Mouse (Mus musculus) cerebellum, postnatal 25 days (tissue): Measurements from ENCODE around the gene Asb8.

Source experiments
- DNase-seq, 2 experiments: peaks; one replicate each; pipeline ENCODE4 v3.0.0; 2021; ENCODE audit warnings: mixed read lengths in 2 of 2

Gene Asb8

DNA sequence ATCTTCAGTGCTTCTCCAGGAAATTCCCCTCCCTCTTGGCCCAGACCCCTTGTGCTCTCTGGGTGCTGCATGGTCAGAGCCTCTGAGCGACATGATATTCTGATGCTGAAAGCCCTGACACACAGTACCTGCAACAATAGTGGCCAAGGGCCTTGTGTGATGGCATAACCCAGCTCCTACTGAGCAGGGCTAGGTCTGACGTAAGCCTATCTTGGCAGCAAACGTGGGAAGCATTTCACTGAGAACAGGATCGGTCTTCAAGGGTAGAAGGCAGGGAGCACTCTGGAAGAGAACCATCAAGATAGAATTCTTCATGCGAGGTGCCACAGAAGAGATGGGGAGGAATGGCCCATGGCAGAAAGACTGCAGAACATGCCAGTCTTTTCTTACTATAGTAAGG is at the start of gene Asb8:
Asb8 (minus strand) TSS at position 101 of the 400 bp plus-strand sequence.
- DNase-seq: no peak

DNA sequence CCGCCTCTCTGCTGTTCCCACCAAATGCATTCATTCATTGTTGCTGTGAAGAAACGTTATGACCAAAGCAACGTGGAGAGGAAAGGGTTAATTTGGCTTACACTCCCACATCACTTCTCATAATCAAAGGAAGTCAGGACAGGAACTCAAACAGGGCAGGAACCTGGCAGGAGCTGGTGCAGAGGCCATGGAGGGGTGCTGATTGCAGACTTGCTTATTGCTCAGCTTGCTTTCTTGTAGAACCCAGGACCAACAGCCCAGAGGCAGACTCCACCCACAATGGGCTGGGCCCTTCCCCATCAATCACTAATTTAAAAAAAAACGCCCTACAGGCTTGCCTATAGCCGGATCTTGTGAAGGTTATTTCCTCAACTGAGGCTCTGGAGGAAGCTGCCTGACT is 48.7 kb upstream of the Asb8 start:
- no peak for DNase-seq

GRCm38 (mm10) chr15:98213336-98213870 is 48.0 kb upstream of the Asb8 start:
- DNase-seq: no peak

- no peak for DNase-seq
Measured at GRCm38 (mm10) chr15:98209676-98210075, 44.3 kb upstream of the Asb8 start.

- no peak for DNase-seq
Measured at GRCm38 (mm10) chr15:98195442-98195841, 30.0 kb upstream of the Asb8 start, which contains the start of gene Olfr288. Gene Olfr288, minus strand, starts transcription at chr15:98195542.

DNA sequence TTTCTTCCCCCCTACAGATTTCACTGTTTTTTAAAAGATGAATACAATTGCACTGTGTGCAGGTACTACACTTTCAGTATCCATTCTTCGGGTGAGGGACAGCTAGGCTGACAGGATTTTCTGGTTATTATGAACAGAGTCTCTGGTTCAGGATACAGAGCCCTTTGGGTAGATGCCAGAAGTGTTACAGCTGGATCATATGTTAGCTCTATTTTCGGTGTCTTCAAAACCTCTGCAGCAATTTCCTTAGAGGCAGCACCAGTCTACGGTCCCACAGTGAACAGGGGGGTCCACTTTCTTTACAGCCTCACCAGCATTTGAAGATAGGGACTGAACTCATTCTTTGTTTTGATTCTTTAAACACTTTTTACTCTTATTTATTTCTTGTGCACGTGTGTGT is 19.0 kb upstream of the Asb8 start:
- no peak for DNase-seq

- DNase-seq: peak; percentile 15 to 30
Measured at GRCm38 (mm10) chr15:98181856-98182570, 16.6 kb upstream of the Asb8 start.

DNA sequence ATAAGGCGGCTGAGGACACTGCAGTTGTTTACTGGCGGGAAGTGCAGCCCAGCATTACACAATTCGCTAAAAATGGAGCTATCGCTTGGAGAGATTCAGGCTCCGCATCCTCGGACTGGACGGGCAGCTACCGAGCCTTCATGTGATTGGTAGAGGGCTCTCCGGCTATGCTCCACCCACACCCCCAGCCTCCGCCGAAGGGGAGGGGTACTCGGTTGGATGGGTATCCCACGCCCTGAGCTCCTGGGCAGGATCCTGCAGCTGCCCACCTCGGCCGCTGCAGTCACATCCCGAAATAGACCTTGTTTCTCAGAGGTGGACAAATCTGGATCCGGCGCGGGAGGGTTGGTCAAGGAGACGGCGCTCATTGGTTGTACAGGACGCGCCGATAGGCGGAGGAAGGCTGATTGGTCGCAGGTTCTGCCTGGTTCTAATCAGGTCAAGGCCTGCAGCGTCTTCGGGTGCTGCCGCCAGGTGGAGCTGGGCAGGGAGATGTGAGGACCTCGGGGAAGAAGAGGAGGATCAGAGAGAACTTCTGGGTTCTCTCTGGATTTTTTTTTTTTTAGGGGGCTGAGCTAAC is 15.8 kb upstream of the Asb8 start:
- DNase-seq: peak; percentile 97

DNA sequence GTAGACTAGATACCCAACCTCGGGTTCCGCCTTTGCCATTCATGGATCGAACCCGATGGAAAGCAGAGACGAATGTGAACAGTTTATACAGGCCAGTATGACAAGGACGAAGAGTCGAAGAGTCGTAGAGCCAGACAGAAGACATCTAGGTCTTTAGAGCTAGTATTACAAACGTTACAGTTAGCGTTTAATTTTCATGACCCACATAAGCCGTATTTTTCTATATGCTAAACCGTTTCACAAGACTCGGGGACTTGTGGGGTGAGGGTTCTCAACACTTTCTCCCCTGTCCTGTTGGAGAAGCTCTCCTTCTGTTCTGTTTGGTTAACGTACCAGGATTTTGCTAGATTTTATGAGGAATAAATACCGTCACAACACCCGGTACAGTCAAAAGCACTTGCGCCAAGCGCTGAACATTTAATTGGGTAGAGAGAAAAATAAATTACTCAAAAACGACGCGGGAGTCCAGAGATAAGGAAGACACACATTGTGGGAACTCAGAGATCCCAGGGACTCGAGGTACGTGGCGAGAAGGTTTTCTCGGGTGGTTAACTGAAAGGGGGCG is 15.2 kb upstream of the Asb8 start:
- DNase-seq: peak; percentile 20 to 35

- no peak for DNase-seq
Measured at GRCm38 (mm10) chr15:98177320-98177719, 11.9 kb upstream of the Asb8 start.

- peak; percentile 16 to 51 for DNase-seq
Measured at GRCm38 (mm10) chr15:98173821-98174220, 8.4 kb upstream of the Asb8 start.

- no peak for DNase-seq
Measured at GRCm38 (mm10) chr15:98172113-98172512, 6.7 kb upstream of the Asb8 start.

- no peak for DNase-seq
Measured at GRCm38 (mm10) chr15:98170917-98171316, 5.5 kb upstream of the Asb8 start.

DNA sequence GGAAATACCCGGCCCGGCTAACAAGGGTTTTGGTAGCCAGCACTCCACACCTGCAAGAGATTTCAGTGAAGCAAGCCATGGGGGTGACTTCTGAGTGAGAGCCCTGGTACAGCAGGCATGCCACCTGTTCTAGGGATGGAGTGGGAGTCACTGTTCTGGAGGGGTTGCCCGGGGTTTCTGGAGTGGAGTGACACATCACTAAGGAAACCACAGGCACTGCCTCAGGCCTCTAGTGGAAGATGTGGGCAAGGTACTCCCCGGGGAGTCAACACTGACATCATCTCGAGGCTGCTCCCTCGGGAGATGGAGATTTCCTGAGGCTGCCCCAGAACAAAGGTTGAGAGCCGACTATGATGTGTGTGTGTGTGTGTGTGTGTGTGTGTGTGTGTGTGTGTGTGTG is 4.9 kb upstream of the Asb8 start:
- no peak for DNase-seq

GRCm38 (mm10) chr15:98168622-98169004 is 3.2 kb upstream of the Asb8 start:
- DNase-seq: no peak

- peak; percentile 87 to 92 for DNase-seq
Measured at GRCm38 (mm10) chr15:98167645-98168621, 2.5 kb upstream of the Asb8 start.

- DNase-seq: no peak
Measured at GRCm38 (mm10) chr15:98166963-98167644, 1.7 kb upstream of the Asb8 start, which contains the start of gene Ccdc184. Gene Ccdc184, plus strand, starts transcription at chr15:98167158.

DNA sequence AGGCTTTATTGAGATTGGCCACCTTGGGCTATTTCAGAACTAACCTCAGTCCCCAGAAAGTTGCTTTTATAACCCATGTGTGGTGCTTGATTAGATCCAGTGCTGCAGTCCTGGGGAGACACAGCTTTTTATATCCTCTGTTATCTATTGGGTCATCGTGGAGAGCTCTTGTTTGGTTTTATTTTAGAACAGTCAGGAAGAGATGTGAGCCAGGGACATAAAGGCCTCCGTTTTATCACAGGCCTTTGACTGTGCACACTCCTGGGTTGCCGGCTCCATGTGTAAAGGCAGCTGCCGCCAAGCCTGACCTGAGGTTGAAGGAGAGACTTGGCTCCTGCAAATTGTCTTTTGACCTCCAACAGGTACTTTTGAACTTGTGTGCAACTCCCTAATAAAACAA is 2.9 kb downstream of the Asb8 start:
- DNase-seq: no peak

GRCm38 (mm10) chr15:98161026-98161805 is 4.2 kb downstream of the Asb8 start:
- DNase-seq: no peak

GRCm38 (mm10) chr15:98157253-98157652 is 8.2 kb downstream of the Asb8 start:
- no peak for DNase-seq

DNA sequence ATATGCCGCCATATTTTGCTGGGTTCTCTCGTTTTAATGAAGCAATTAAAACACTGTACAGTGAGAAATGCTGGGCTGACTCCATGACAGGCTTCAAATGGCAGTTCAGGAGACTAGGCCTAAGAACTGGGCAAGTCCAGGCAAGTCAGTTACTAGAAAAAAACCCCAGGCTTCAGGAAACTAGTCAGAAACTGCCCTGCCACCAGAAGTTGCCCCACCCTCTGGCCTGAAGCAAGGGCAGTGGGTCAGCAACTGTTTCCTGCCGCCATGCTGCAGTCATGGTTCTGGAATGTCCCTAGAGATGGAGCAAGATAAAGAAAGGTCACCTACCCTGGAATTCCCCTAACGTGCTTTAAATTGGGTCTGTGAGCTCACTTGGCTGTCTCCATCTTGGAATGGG is 9.5 kb downstream of the Asb8 start:
- DNase-seq: no peak
